Mouse (Mus musculus) right cerebral cortex, postnatal 4 days (tissue): ENCODE results near the gene Tbl1x.

ENCODE experiments used
- DNase-seq: peaks from one replicate; pipeline ENCODE4 v3.0.0-alpha.2; 2022

The Tbl1x gene

GRCm38 (mm10) chrX:77613041-77613440 lies 102.2 kb downstream of the Tbl1x start:
- DNase-seq = no peak

- no peak for DNase-seq
Measured at GRCm38 (mm10) chrX:77615735-77616293, 105.0 kb downstream of the Tbl1x start.

- no peak for DNase-seq
Measured at GRCm38 (mm10) chrX:77617368-77618144, 106.7 kb downstream of the Tbl1x start.

GRCm38 (mm10) chrX:77630439-77630838 lies 119.6 kb downstream of the Tbl1x start:
- no peak for DNase-seq

GRCm38 (mm10) chrX:77636499-77636898 lies 125.7 kb downstream of the Tbl1x start:
- DNase-seq = no peak

- DNase-seq = no peak
Measured at GRCm38 (mm10) chrX:77638076-77638475, 127.3 kb downstream of the Tbl1x start.

GRCm38 (mm10) chrX:77640301-77640700 lies 129.5 kb downstream of the Tbl1x start:
- DNase-seq = no peak

GRCm38 (mm10) chrX:77646164-77646563 lies 135.4 kb downstream of the Tbl1x start:
- DNase-seq = no peak

GRCm38 (mm10) chrX:77650246-77650645 lies 139.4 kb downstream of the Tbl1x start:
- DNase-seq = no peak

GRCm38 (mm10) chrX:77662030-77662429 lies 151.2 kb downstream of the Tbl1x start:
- DNase-seq = no peak

- no peak for DNase-seq
Measured at GRCm38 (mm10) chrX:77663276-77663675, 152.5 kb downstream of the Tbl1x start.

GRCm38 (mm10) chrX:77665030-77665429 lies 154.2 kb downstream of the Tbl1x start:
- DNase-seq = no peak

- DNase-seq = no peak
Measured at GRCm38 (mm10) chrX:77666911-77667310, 156.1 kb downstream of the Tbl1x start.

- no peak for DNase-seq
Measured at GRCm38 (mm10) chrX:77667441-77667840, 156.6 kb downstream of the Tbl1x start.

- DNase-seq = no peak
Measured at GRCm38 (mm10) chrX:77669779-77670550, 159.2 kb downstream of the Tbl1x start.
